Mouse (Mus musculus) embryonic stem cell, embryonic (primary cell): ENCODE measurements around the gene Upk1a.

Experiments
- CTCF ChIA-PET, 4 experiments: fragments of 300-600 bp in 2 of 4; fragments of 350-600 bp in 2 of 4; sonication (Branson Sonifier 250); formaldehyde crosslinking; loops; one replicate each; lab custom pipeline; 2022; ENCODE audit warnings: inconsistent platforms in 2 of 4; lab: Charles Lee
- POLR2A ChIA-PET, 4 experiments: fragments of 300-600 bp in 2 of 4; fragments of 350-600 bp in 2 of 4; sonication (Branson Sonifier 250); formaldehyde crosslinking; loops; one replicate each; lab custom pipeline; 2022; ENCODE audit warnings: antibody characterized with exemption in 4 of 4, inconsistent platforms in 1 of 4; lab: Charles Lee

Gene Upk1a

DNA sequence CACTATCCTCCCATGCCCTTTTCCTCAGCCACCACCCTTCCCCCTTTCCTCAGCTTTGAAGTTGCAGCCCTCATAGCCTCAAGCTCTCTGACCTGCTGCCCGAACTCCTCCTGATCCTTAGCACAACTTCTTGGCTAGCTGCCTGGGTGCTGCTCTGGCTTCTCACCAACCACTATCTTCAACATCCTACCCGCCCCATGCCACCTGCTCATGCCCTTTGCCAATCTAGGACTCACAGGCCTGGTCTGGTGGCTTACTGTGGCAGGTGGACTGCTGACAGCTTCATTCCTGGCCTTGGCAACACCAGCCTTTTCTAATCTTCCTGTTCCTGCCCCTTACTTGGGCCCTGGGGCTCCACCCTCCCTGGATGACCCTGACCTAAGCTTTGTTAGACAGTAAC lies 39.7 kb downstream of the Upk1a start:
- ChIA-PET POLR2A (interaction anchor here in 3 of 4 experiments (0.6 to 11.1 kb wide), 17 partner anchors 8 to 292 kb away, joined by 3 to 149 read pairs (median 4); partner anchors contain the start of genes Gm49396 (in 2 of the 3), Kmt2b (in 2 of the 3), Psenen (in 2 of the 3) and U2af1l4 (in 2 of the 3)), CTCF (interaction anchor here in 1 of 4 experiments (1.7 kb wide), 1 partner anchor 16 kb away, joined by 5 read pairs; the partner anchor contains the start of gene Kmt2b)

DNA sequence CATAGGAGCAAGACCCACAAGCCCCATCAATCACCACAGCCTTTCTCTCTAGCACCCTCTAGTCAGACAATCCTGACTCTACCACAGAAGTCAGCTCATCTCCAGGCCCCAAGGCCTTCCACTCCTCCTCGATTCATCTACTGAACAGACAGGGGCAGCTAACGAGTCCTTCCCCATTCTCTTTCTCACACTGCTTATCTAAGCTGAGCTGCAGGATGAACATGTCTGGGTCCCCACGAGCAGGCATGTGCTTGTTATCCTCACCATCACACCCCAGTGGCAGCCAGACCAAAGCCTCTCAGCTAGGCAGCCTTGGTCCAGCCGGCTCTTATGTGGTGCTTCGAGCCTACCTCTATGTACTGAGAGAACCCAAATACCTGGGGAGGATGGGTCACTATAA lies 40.3 kb downstream of the Upk1a start:
- ChIA-PET POLR2A (interaction anchor here in 3 of 4 experiments (0.6 to 11.1 kb wide), 19 partner anchors 9 to 292 kb away, joined by 3 to 149 read pairs (median 4); partner anchors contain the start of genes Gm49396 (in 2 of the 3), Kmt2b (in 2 of the 3), Proser3 (in 2 of the 3) and Psenen (in 2 of the 3)), CTCF (interaction anchor here in 1 of 4 experiments (1.7 kb wide), 1 partner anchor 16 kb away, joined by 5 read pairs; the partner anchor contains the start of gene Kmt2b)

DNA sequence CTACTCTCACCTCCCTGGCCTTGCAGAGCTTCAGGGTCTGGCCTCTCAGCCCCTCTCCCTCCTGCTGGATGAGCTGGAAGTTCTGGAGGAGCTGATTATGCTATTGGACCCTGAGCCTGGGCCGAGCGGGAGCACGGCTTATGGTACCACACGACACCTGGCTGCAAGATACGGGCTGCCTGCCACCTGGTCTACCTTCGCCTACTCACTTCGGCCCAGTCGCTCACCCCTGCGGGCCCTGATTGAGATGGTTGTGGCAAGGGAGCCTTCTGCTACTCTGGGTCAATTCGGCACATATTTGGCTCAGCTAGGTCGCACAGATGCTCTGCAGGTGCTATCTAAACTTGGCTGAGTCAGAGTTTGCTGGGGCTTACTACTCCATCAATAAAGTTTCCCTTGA lies 45.1 kb downstream of the Upk1a start:
- POLR2A ChIA-PET = interaction anchor here (0.7 to 11.1 kb wide), 21 partner anchors 8 to 485 kb away, joined by 3 to 149 read pairs (median 5); partner anchors contain the start of genes Hspb6 (in 2 of the 4), Kmt2b (in 2 of the 4), Proser3 (in 2 of the 4) and Lin37 (in 1 of the 4)
- CTCF ChIA-PET = interaction anchor here in 3 of 4 experiments (0.5 to 1.9 kb wide), 5 partner anchors 10 to 296 kb away, joined by 3 to 7 read pairs (median 3); no protein-coding TSS in a partner anchor

DNA sequence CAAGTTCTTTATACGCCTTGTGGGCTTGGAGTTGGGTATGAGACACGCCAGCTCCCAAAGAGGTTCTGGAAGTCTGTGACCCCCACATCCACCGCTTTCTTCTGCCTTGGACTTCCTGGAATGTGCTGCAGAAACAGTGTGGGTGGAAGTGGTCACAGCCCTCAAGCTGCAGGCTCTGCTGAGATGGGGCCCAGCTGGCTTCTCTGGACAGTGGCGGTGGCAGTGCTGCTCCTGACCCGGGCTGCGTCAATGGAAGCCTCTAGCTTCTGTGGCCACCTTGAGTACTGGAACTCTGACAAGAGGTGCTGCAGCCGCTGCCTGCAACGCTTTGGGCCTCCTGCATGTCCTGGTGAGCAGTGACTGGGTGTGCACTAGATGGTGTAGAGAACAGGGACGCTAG lies 46.6 kb downstream of the Upk1a start:
- ChIA-PET CTCF (interaction anchor here in 1 of 4 experiments (1.9 kb wide), 1 partner anchor 8 kb away, joined by 4 read pairs; no protein-coding TSS in a partner anchor), POLR2A (interaction anchor here in 3 of 4 experiments (0.5 to 11.1 kb wide), 12 partner anchors 8 to 84 kb away, joined by 3 to 149 read pairs (median 8); partner anchors contain the start of genes Kmt2b (in 2 of the 3), Cox6b1 (in 1 of the 3), Hspb6 (in 1 of the 3) and Lin37 (in 1 of the 3))

DNA sequence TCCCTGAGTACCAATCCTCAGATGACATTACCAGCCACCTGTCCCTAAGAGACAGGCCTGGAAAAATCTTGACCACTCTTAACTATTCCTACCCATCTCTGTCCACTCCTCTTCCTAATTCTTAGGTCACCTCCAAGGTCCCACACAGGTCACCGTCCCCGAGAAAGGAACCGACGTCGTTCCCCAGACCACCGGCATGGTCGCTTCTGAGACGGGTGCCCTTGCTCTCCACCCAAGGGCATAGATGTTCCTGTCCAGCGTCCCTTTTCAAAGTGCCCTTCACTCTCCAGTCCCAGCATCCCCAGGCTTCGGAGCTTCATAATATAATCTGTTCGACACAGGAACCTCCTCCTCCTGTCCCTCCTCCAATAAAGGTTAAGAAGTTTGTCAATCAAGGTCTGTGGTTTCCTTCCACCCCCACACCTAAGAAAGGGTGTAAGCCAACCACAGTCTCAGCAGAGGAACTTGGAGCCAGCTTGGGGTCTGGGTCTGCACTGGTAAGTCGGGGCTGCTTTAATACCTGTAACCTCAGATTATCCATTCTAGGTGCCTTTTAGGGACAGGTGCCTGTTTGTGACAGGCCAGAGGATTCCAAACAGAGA lies 47.6 kb downstream of the Upk1a start, which contains the start of gene Igflr1:
Gene Igflr1, plus strand, starts transcription at position 458 of the 602 bp plus-strand sequence.
- ChIA-PET CTCF (no interaction called here), POLR2A (interaction anchor here in 1 of 4 experiments (1.8 to 2.2 kb wide), 3 partner anchors 9 to 15 kb away, joined by 5 to 20 read pairs (median 12); no protein-coding TSS in a partner anchor)

DNA sequence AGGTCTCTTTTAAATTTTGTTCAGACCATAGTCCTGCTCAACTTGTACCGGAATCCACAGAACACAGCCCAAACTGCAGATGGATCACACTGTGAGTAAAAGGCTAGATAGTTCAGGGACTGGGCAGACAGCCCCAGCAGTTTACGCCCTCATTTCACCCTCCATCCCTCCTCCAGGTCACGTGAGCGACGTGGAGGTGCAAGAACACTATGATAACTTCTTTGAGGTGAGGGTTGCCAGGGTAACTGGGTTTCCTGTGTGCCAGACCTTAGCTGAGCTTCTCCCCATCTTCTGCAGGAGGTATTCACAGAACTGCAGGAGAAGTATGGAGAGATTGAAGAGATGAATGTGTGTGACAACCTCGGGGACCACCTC lies 48.8 kb downstream of the Upk1a start:
- CTCF ChIA-PET = interaction anchor here in 1 of 4 experiments (1.4 kb wide), 1 partner anchor 44 kb away, joined by 6 read pairs; no protein-coding TSS in a partner anchor

DNA sequence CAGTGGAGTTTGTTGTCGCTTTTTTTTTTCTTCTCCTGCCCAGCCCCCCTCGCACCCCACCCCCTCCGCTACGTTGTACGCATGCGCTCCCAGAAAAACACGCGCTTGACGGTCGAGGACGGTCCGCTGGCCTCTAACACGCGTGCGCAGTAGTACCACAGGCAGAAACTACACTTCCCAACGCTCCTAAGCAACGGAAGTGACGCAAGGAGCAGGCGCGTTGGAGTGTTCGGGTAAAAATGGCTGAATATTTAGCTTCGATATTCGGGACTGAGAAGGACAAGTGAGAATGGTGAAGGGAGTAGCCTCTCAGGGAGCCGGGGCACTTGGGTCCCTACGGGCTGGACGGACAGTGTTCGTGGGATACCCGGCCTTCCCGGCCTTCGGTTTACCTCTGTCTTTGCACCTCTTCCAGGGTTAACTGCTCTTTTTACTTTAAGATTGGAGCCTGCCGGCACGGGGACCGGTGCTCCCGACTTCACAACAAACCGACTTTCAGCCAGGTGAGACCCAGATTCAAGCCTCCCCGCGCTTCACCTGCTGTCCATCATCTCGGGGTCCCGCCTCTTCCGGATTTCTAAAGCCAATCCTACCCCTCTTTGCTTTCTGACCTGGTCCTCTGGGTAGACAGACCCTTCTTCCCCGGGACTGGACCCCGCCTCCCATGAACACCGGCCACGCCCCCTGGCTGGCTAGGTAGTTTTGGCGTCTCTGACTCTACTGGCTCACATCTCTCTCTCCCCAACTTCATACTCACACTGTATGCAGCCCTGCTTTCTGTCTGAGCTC lies 49.3 kb downstream of the Upk1a start, which contains the start of the genes U2af1l4, Gm49396 and Psenen:
Gene U2af1l4, plus strand, starts transcription at position 185 of the 789 bp plus-strand sequence.
Gene Gm49396, plus strand, starts transcription at position 228 of the 789 bp plus-strand sequence.
Gene Psenen, minus strand, starts transcription at position 511 of the 789 bp plus-strand sequence.
- POLR2A ChIA-PET = interaction anchor here in 3 of 4 experiments (0.9 to 2.9 kb wide), 25 partner anchors 10 to 580 kb away, joined by 3 to 32 read pairs (median 4); partner anchors contain the start of genes Hspb6 (in 2 of the 3), Proser3 (in 2 of the 3), Cox6b1 (in 1 of the 3) and Haus5 (in 1 of the 3)
- CTCF ChIA-PET = interaction anchor here (0.5 to 1.4 kb wide), 7 partner anchors 11 to 410 kb away, joined by 3 to 8 read pairs (median 4); partner anchors contain the start of genes Hspb6 (in 1 of the 4), Lsr (in 1 of the 4) and Proser3 (in 1 of the 4)

More for the DNA sequence above, 48.8 kb downstream of the Upk1a start:
- POLR2A ChIA-PET = interaction anchor here in 3 of 4 experiments (1.0 to 2.9 kb wide), 13 partner anchors 9 to 101 kb away, joined by 3 to 20 read pairs (median 5); partner anchors contain the start of genes Cox6b1 (in 1 of the 3), Haus5 (in 1 of the 3), Hspb6 (in 1 of the 3) and Proser3 (in 1 of the 3)

DNA sequence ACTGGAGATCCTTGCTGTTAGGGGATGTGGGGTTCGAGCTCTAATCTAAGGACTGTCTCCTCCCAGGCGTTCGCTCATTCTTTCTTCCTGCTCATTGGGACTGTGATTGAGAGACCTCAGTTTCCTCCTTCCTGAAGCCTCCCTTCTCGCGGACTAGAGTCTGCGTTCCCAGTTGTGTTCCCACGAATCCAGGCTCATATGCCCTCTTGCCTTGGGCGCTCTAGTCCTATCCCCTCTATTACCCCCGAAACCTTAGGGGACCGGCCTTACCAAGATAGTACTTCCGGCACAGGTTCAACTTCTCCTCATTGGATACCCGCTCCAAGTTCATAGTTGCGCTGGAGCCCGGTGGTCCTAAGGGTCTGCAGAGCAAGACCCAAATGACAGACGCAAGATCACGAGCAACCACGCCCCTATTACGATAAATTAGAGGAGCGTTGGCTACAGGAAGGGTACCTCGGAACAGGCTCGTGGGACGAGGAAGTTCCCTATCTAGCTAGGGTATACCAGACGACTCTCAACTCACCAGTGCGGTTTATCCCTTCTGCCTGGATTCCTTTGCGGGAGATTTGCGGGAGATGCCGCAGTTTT lies 50.0 kb downstream of the Upk1a start:
- CTCF ChIA-PET = interaction anchor here (0.5 to 1.4 kb wide), 6 partner anchors 10 to 227 kb away, joined by 3 to 6 read pairs (median 4); partner anchors contain the start of genes Hspb6 (in 1 of the 4) and Proser3 (in 1 of the 4)
- POLR2A ChIA-PET = interaction anchor here in 3 of 4 experiments (0.8 to 2.9 kb wide), 24 partner anchors 10 to 1437 kb away, joined by 3 to 32 read pairs (median 4); partner anchors contain the start of genes Hspb6 (in 2 of the 3), Proser3 (in 2 of the 3), Cox6b1 (in 1 of the 3) and Kmt2b (in 1 of the 3)

DNA sequence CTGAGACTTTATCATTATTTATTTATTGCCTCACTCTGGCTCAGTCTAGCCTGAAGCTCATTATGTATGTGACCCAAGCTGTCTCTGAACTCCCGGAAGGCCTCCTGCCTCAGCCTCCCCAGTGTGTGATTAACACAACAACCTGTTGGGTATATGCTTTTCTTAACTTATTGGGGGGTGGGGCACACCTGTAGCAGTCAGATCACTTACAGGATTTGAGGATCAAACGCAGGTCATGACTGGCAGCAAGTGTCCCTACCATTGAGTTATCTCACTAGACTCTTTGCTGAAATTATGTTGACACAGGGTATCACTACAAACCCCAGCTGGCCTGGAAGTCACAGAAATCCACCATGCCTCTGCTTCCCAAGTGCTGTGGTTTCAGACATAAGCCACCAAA lies 52.4 kb downstream of the Upk1a start:
- ChIA-PET POLR2A (interaction anchor here in 2 of 4 experiments (0.5 to 4.0 kb wide), 6 partner anchors 8 to 280 kb away, joined by 3 to 29 read pairs (median 4); partner anchors contain the start of genes Hspb6 (in 1 of the 2), Kmt2b (in 1 of the 2), Proser3 (in 1 of the 2) and Thap8 (in 1 of the 2)), CTCF (no interaction called here)

DNA sequence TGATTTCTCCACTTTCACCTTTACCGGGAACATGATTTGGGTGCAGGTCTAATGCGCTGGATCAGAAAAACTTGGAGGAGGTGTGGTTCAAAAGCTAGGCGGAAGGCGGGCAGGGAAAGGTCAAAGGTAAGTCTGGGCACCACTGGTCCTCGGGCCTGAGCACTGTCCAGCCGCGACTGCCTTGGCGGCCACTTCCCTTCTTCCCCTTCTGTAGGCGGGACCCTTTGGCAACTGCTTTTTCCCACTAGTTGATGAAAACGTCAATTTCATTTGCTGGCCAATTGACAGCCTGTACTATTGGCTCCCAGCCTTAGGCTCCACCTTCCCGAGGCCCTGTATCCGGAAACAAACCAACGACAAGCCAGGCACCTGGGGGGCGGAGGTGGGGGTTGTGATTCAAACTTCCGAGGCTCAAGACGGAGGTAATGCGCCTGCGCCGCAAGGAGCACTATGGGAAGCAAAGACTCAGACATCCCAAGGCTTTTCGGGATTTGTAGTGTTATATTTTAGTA lies 53.1 kb downstream of the Upk1a start, which contains the start of gene Lin37:
Gene Lin37, minus strand, starts transcription at position 396 of the 512 bp plus-strand sequence.
- ChIA-PET CTCF (interaction anchor here in 1 of 4 experiments (0.6 kb wide), 1 partner anchor 17 kb away, joined by 3 read pairs; no protein-coding TSS in a partner anchor), POLR2A (interaction anchor here in 3 of 4 experiments (0.6 to 4.0 kb wide), 6 partner anchors 8 to 279 kb away, joined by 3 to 29 read pairs (median 4); partner anchors contain the start of genes Kmt2b (in 1 of the 3), Thap8 (in 1 of the 3) and Wdr62 (in 1 of the 3))

DNA sequence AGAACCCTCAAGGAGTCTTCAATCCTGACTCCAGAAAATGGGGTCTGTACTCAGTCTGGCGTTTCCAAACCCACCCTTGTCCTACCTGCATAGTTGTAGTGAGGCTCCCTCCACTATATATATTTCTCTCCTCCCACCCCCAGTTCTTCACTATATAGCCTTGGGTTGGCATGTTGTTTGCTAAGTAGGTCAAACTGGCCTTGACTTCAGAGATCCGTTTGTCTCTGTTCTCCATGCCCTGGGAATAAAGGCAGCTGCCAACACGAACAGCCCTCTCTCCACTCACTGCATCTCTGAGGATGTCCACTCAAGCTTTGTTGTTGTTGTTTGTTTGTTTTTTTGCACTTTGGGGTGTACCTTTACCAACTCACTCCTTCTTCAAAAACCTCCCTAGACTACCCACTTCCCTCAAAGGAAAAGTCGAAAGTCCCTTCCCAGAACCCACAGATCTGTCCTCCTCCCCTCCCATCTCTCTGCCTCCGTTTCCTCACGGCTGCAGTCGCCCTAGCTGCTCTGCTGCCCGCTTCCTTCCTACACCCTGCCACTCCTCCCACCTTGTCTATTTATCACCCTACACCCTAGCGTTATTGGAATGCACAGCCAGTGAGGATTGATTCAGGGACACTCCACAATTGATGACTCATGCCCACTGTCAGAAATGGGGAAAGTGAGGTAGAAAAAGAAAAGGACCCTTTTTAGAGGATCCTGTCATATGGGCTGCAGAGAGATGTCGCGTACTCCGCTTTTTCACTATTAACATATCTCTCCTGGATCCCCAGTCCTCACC lies 53.8 kb downstream of the Upk1a start:
- ChIA-PET POLR2A (interaction anchor here in 3 of 4 experiments (0.5 to 4.0 kb wide), 7 partner anchors 9 to 398 kb away, joined by 4 to 29 read pairs (median 4); partner anchors contain the start of genes Kmt2b (in 1 of the 3), Thap8 (in 1 of the 3) and Wdr62 (in 1 of the 3)), CTCF (interaction anchor here in 2 of 4 experiments (0.9 to 2.0 kb wide), 2 partner anchors 55 to 68 kb away, joined by 3 to 8 read pairs; no protein-coding TSS in a partner anchor)

DNA sequence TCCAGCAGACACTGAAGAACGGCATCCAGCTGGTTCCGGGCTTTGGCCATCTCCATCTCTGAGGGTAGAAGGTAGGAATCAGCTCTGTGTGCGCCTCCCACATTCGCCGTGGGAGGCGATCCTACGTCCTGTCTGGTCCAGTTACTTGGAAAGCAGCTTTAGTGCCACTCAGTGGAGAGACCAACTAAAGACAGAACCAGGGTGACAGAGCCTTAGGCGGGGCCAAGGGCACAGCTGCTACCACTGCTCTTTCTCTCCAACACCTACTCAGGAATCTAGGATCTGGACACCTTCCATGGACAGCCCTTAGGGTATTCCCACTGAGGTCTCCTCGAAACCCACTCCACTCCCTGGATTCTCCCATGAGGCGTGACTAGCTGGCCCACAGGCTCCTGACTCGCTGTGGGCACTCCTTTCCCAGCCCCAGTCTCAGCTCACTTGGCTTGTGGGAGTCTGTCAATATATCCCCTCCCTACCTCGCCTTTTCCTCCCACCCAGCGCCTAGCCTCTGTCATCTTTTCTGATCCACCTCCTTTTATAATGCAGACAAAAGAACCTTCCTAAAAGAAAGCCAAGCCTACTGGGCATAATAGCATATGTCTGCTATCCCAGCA lies 54.6 kb downstream of the Upk1a start:
- CTCF ChIA-PET = interaction anchor here in 3 of 4 experiments (0.6 to 2.0 kb wide), 8 partner anchors 9 to 210 kb away, joined by 3 to 8 read pairs (median 4); no protein-coding TSS in a partner anchor
- POLR2A ChIA-PET = interaction anchor here (0.5 to 4.0 kb wide), 17 partner anchors 9 to 399 kb away, joined by 3 to 29 read pairs (median 4); partner anchors contain the start of genes Prodh2 (in 1 of the 4) and Wdr62 (in 1 of the 4)

DNA sequence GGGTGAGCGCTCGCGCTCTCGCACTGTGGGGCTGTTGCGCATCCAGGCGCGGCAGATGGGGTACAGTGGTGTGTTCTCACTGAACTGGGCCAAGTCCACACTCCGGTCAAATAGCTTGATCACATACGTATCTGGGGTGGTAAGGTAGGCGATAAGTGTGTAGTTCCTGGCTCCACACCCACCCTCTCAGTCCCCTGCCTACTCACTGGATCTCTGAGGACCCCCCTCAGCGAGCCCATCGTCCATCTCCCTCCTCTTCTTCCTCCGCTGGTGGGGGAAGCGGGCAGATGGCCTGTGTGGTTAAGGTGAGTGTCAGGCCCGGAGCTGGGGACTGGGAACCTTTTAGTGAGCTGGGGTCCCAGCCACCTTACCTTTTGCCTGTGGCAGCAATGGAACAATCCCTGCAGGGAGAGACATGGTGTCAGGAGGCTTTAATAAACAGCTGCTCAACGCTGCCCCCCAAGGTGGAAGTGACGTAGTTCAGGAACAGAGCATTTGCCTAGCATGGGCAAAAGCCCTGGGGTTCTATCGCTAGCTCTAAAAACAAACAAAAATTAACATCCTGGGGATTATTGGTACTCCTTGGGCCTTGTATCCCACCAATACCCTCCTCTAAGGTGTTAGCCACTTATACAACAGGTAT lies 55.6 kb downstream of the Upk1a start:
- ChIA-PET POLR2A (interaction anchor here in 3 of 4 experiments (0.6 to 4.0 kb wide), 18 partner anchors 8 to 1576 kb away, joined by 3 to 29 read pairs (median 4); partner anchors contain the start of genes Wdr62 (in 2 of the 3), Eif3k (in 1 of the 3) and Prodh2 (in 1 of the 3)), CTCF (interaction anchor here (0.6 to 2.0 kb wide), 12 partner anchors 10 to 406 kb away, joined by 3 to 8 read pairs (median 3); partner anchors contain the start of gene Haus5 (in 1 of the 4))
